Mouse (Mus musculus): ENCODE measurements around the gene Tigit. TPM values are rescaled to one million over a fixed set of nuclear protein-coding genes. Genes with fewer than 3 reads are reported as not detected.

Tigit gene
- total and polyA plus RNA-seq, 3 experiments = 0.20 TPM; not detected in 2

GRCm38 (mm10) chr16:43637241-43637640, 26.7 kb downstream of the Tigit start:
- Histone ChIP-seq H3K36me3 (ENCODE audit: control insufficient read depth, insufficient read depth, low read length) (peaks cover 13% of the 10 kb centered on the region), H3K79me2 (replicated peaks; ENCODE audit: control insufficient read depth, insufficient read depth, low read length) (peaks cover 2% of the 10 kb centered on the region; the same call in 1 of the 2 replicates), H3K27ac (no peak overlapping the region), H3K27me3 (ENCODE audit: control insufficient read depth, insufficient read depth, low read length) (no peaks in the 10 kb centered on the region), H3K4me1 (ENCODE audit: control insufficient read depth, insufficient read depth, low read length) (peaks cover 2% of the 10 kb centered on the region), H3K4me3 (no peak overlapping the region), H3K9ac (ENCODE audit: low read depth, low read length) (no peak overlapping the region)
- WGBS = 90% methylated on average over 8 of the region's 8 CpGs
- DNase-seq = no peak
- intact Hi-C loops (cut with DNase I) = no loop called here
- TF ChIP-seq POLR2A (IDR thresholded peaks at IDR 0.05; ENCODE audit: insufficient read depth, low read depth, low read length) (no peak), EP300 (IDR thresholded peaks at IDR 0.05; ENCODE audit: insufficient read depth, low read depth, low read length) (no peak), CTCF (IDR thresholded peaks at IDR 0.05) (no peak)

GRCm38 (mm10) chr16:43634037-43634436, 29.9 kb downstream of the Tigit start:
- 94% methylated on average over 7 of the region's 7 CpGs for WGBS
- intact Hi-C loops (cut with DNase I) = no loop called here

GRCm38 (mm10) chr16:43631758-43632157, 32.2 kb downstream of the Tigit start:
- 70% methylated on average over 2 of the region's 2 CpGs for WGBS
- H3K4me1 ChIP-seq (ENCODE audit: control insufficient read depth, insufficient read depth, low read length) = peaks cover 2% of the 10 kb centered on the region; the same call in 1 of the 2 replicates
- intact Hi-C loops (cut with DNase I) = no loop called here
- DNase-seq = no peak
- no peak overlapping the region for H3K27ac ChIP-seq
- no peak overlapping the region for H3K4me3 ChIP-seq
- H3K27me3 ChIP-seq (ENCODE audit: control insufficient read depth, insufficient read depth, low read length) = no peaks in the 10 kb centered on the region
- no peak for TF ChIP-seq POLR2A (IDR thresholded peaks at IDR 0.05; ENCODE audit: insufficient read depth, low read depth, low read length)
- TF ChIP-seq EP300 (IDR thresholded peaks at IDR 0.05; ENCODE audit: insufficient read depth, low read depth, low read length) = no peak
- 0 out of 2 replicates have a peak, but pooled peaks have one; percentile 9 for TF ChIP-seq CTCF (IDR thresholded peaks at IDR 0.05)
- no peaks in the 10 kb centered on the region; the same call in 1 of the 2 replicates for H3K79me2 ChIP-seq (replicated peaks; ENCODE audit: control insufficient read depth, insufficient read depth, low read length)
- peaks cover 18% of the 10 kb centered on the region for H3K36me3 ChIP-seq (ENCODE audit: control insufficient read depth, insufficient read depth, low read length)
- no peak overlapping the region for H3K9ac ChIP-seq (ENCODE audit: low read depth, low read length)

More at GRCm38 (mm10) chr16:43634037-43634436, 29.9 kb downstream of the Tigit start:
- DNase-seq = no peak
- no peak overlapping the region for H3K4me3 ChIP-seq
- H3K27me3 ChIP-seq (ENCODE audit: control insufficient read depth, insufficient read depth, low read length) = no peaks in the 10 kb centered on the region
- no peak for TF ChIP-seq CTCF (IDR thresholded peaks at IDR 0.05)
- no peak for TF ChIP-seq EP300 (IDR thresholded peaks at IDR 0.05; ENCODE audit: insufficient read depth, low read depth, low read length)
- no peak for TF ChIP-seq POLR2A (IDR thresholded peaks at IDR 0.05; ENCODE audit: insufficient read depth, low read depth, low read length)
- H3K9ac ChIP-seq (ENCODE audit: low read depth, low read length) = no peak overlapping the region
- H3K79me2 ChIP-seq (replicated peaks; ENCODE audit: control insufficient read depth, insufficient read depth, low read length) = no peaks in the 10 kb centered on the region; the same call in 1 of the 2 replicates
- H3K4me1 ChIP-seq (ENCODE audit: control insufficient read depth, insufficient read depth, low read length) = peaks cover 2% of the 10 kb centered on the region
- H3K36me3 ChIP-seq (ENCODE audit: control insufficient read depth, insufficient read depth, low read length) = peaks cover 22% of the 10 kb centered on the region
- no peak overlapping the region for H3K27ac ChIP-seq

GRCm38 (mm10) chr16:43628662-43629061, 35.3 kb downstream of the Tigit start:
- TF ChIP-seq EP300 (IDR thresholded peaks at IDR 0.05; ENCODE audit: insufficient read depth, low read depth, low read length) (no peak), POLR2A (IDR thresholded peaks at IDR 0.05; ENCODE audit: insufficient read depth, low read depth, low read length) (no peak), CTCF (IDR thresholded peaks at IDR 0.05) (no peak)
- no peak overlapping the region for H3K27ac ChIP-seq
- no peaks in the 10 kb centered on the region for H3K27me3 ChIP-seq (ENCODE audit: control insufficient read depth, insufficient read depth, low read length)
- no peaks in the 10 kb centered on the region; the same call in 1 of the 2 replicates for H3K79me2 ChIP-seq (replicated peaks; ENCODE audit: control insufficient read depth, insufficient read depth, low read length)
- no peak overlapping the region for H3K4me3 ChIP-seq
- DNase-seq = no peak
- no peak overlapping the region for H3K9ac ChIP-seq (ENCODE audit: low read depth, low read length)
- peaks cover 11% of the 10 kb centered on the region for H3K4me1 ChIP-seq (ENCODE audit: control insufficient read depth, insufficient read depth, low read length)
- intact Hi-C loops (cut with DNase I) = no loop called here
- WGBS = 84% methylated on average over 5 of the region's 5 CpGs
- peaks cover 33% of the 10 kb centered on the region for H3K36me3 ChIP-seq (ENCODE audit: control insufficient read depth, insufficient read depth, low read length)

GRCm38 (mm10) chr16:43625956-43626355, 38.0 kb downstream of the Tigit start:
- WGBS = 80% methylated on average over 5 of the region's 5 CpGs

GRCm38 (mm10) chr16:43625289-43625688, 38.7 kb downstream of the Tigit start:
- WGBS = 70% methylated on average over 2 of the region's 2 CpGs
- H3K27ac ChIP-seq = no peak overlapping the region
- TF ChIP-seq CTCF (IDR thresholded peaks at IDR 0.05) = no peak

More at GRCm38 (mm10) chr16:43625956-43626355, 38.0 kb downstream of the Tigit start:
- no peak overlapping the region for H3K9ac ChIP-seq (ENCODE audit: low read depth, low read length)
- H3K4me3 ChIP-seq = no peak overlapping the region
- no peak for DNase-seq
- TF ChIP-seq POLR2A (IDR thresholded peaks at IDR 0.05; ENCODE audit: insufficient read depth, low read depth, low read length) = no peak
- no peak for TF ChIP-seq CTCF (IDR thresholded peaks at IDR 0.05)
- no peak for TF ChIP-seq EP300 (IDR thresholded peaks at IDR 0.05; ENCODE audit: insufficient read depth, low read depth, low read length)
- peaks cover 30% of the 10 kb centered on the region for H3K36me3 ChIP-seq (ENCODE audit: control insufficient read depth, insufficient read depth, low read length)
- H3K4me1 ChIP-seq (ENCODE audit: control insufficient read depth, insufficient read depth, low read length) = peaks cover 13% of the 10 kb centered on the region
- no peak overlapping the region for H3K27ac ChIP-seq
- intact Hi-C loops (cut with DNase I) = no loop called here
- peaks cover 2% of the 10 kb centered on the region; the same call in 1 of the 2 replicates for H3K79me2 ChIP-seq (replicated peaks; ENCODE audit: control insufficient read depth, insufficient read depth, low read length)
- H3K27me3 ChIP-seq (ENCODE audit: control insufficient read depth, insufficient read depth, low read length) = no peaks in the 10 kb centered on the region

More at GRCm38 (mm10) chr16:43625289-43625688, 38.7 kb downstream of the Tigit start:
- H3K79me2 ChIP-seq (replicated peaks; ENCODE audit: control insufficient read depth, insufficient read depth, low read length) = peaks cover 2% of the 10 kb centered on the region; the same call in 1 of the 2 replicates
- peaks cover 13% of the 10 kb centered on the region for H3K4me1 ChIP-seq (ENCODE audit: control insufficient read depth, insufficient read depth, low read length)
- H3K27me3 ChIP-seq (ENCODE audit: control insufficient read depth, insufficient read depth, low read length) = no peaks in the 10 kb centered on the region
- H3K4me3 ChIP-seq = no peak overlapping the region
- intact Hi-C loops (cut with DNase I) = no loop called here
- no peak overlapping the region for H3K9ac ChIP-seq (ENCODE audit: low read depth, low read length)
- no peak for DNase-seq
- peaks cover 30% of the 10 kb centered on the region for H3K36me3 ChIP-seq (ENCODE audit: control insufficient read depth, insufficient read depth, low read length)
